ENCODE assay signal across 9 mouse cellular contexts in the genomic region with DNA sequence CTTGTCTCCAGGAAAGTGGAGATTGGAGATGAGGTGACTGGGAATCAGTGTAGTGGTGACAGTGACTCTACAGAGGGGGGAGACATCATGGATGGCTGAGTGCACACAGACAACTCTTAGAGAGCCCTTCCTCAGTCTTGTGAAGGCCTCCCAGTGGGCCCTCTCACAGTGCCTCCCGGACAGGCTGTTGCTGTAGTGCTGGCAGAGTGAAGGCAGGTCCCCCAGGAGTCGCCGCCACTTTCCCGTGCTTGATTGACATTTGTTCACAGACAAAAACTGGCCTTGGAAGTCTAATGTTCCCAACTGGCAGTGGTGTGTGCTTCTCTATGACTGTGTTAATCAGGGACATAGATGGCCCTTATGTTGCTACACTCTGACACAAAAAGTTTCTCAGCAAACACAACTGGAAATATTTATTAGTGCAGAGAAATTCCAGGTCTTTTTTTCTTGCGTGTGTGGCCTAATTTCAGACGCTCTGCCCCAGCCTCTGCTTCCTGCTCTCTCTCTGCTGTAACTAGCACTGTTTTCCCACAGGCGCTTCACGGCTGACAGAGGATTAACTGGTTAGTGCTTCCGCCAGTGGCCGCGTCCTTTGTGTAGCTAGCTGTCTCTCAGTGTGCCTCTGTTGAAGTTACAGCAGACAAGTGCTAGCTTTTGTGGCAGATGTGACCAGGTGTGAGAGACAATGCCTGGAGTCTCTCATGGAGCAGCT.
A peak's percentile ranks its signal among the peaks of the same experiment; 100 is the strongest.
DNase-seq lines count a peak whose midpoint lies in the region; ATAC-seq lines count a peak whose summit lies in the region.
"Had no signal": no experiment of that assay in that cellular context is flagged by ENCODE, and none has a peak within 500 bp of the region (broad histone marks: within the 10 kb centered on the region; RNA-seq: fewer than 3 reads in every experiment).

No protein-coding gene starts in this region.

- H3K9ac ChIP-seq in heart, embryonic 14.5 days (ENCODE audit: low read length), result peak overlapping the region; percentile 36
- peak overlapping the region; percentile 7; the same call in 1 of the 2 replicates for H3K9ac ChIP-seq in forebrain, embryonic 11.5 days (ENCODE audit: low read length)

- H3K4me1 ChIP-seq in heart, embryonic 14.5 days (ENCODE audit: control insufficient read depth in 2 of 2, insufficient read depth in 2 of 2, low read length in 2 of 2), result peaks cover 32 to 56% of the 10 kb centered on the region in 2 experiments
- H3K4me1 ChIP-seq in forebrain, embryonic 11.5 days (replicated peaks; ENCODE audit: control insufficient read depth, insufficient read depth, low read length), result peaks cover 12% of the 10 kb centered on the region
- H3K4me1 ChIP-seq in midbrain, embryonic 10.5 days, result peaks cover 45% of the 10 kb centered on the region

- no peak for ATAC-seq in heart, embryonic 14.5 days (ENCODE audit: insufficient number of reproducible peaks, insufficient read depth, low FRiP score, low read depth)
- ATAC-seq in forebrain, embryonic 11.5 days (replicated peaks; ENCODE audit: low FRiP score), result 0 out of 2 replicates have a peak, but pooled peaks have one; percentile 36

- H3K27me3 ChIP-seq in heart, embryonic 14.5 days (ENCODE audit: control insufficient read depth, insufficient read depth, low read length), result no peaks in the 10 kb centered on the region
- no peaks in the 10 kb centered on the region for H3K27me3 ChIP-seq in forebrain, embryonic 11.5 days (ENCODE audit: control insufficient read depth, insufficient read depth, low read length)
- no peaks in the 10 kb centered on the region for H3K27me3 ChIP-seq in midbrain, embryonic 10.5 days (ENCODE audit: low read depth, poor library complexity, severe bottlenecking)
- H3K27me3 ChIP-seq: megakaryocyte, embryonic 14.5 days had no signal

- peak overlapping the region; percentile 33 to 64; a peak in 3 of 4 replicates for H3K27ac ChIP-seq in heart, embryonic 14.5 days (replicated peaks in 1 of 2; ENCODE audit: control insufficient read depth in 1 of 2, insufficient read depth in 1 of 2, low read depth in 2 of 2, low read length in 2 of 2)
- H3K27ac ChIP-seq in forebrain, embryonic 11.5 days (ENCODE audit: low read depth, low read length), result peak overlapping the region; percentile 19; the same call in 1 of the 2 replicates
- peak overlapping the region; percentile 79 for H3K27ac ChIP-seq in midbrain, embryonic 10.5 days (replicated peaks)

- WGBS in heart, embryonic 14.5 days, result 17% methylated on average over 11 of the region's 11 CpGs
- 6% methylated on average over 11 of the region's 11 CpGs for WGBS in forebrain, embryonic 11.5 days
- 7% methylated on average over 11 of the region's 11 CpGs for WGBS in midbrain, embryonic 10.5 days

- no peak overlapping the region for H3K4me2 ChIP-seq in heart, embryonic 14.5 days (ENCODE audit: low read length)
- no peak overlapping the region for H3K4me2 ChIP-seq in forebrain, embryonic 11.5 days (ENCODE audit: low read depth, low read length, severe bottlenecking)

- H3K4me3 ChIP-seq in heart, embryonic 14.5 days (ENCODE audit: control insufficient read depth in 1 of 2, insufficient read depth in 1 of 2, low read depth in 1 of 2, low read length in 2 of 2), result no peak overlapping the region
- H3K4me3 ChIP-seq in forebrain, embryonic 11.5 days (ENCODE audit: low read depth, low read length), result no peak overlapping the region
- H3K4me3 ChIP-seq in midbrain, embryonic 10.5 days, result no peak overlapping the region; the same call in 1 of the 2 replicates
- H3K4me3 ChIP-seq: megakaryocyte, embryonic 14.5 days had no signal

- no peak for DNase-seq in heart, adult 8-10 months (ENCODE audit: low spot score)
- DNase-seq in adipocyte (ENCODE audit: low spot score), result peak; percentile 72
- DNase-seq in forebrain, embryonic 11.5 days (ENCODE audit: low spot score), result no peak
- peak; percentile 46 for DNase-seq in midbrain, embryonic 10.5 days (ENCODE audit: low spot score)
- DNase-seq in urinary bladder, postnatal 25 days (ENCODE audit: low spot score), result no peak
- DNase-seq in cerebellum, adult 11 months, result no peak
- DNase-seq in adrenal gland, adult 18-20 months (ENCODE audit: low spot score in 2 of 2), result no peak

- H3K9me3 ChIP-seq in heart, embryonic 14.5 days (ENCODE audit: control insufficient read depth, low read length), result no peaks in the 10 kb centered on the region
- no peaks in the 10 kb centered on the region for H3K9me3 ChIP-seq in forebrain, embryonic 11.5 days (ENCODE audit: control insufficient read depth, low read length)
- no peaks in the 10 kb centered on the region for H3K9me3 ChIP-seq in midbrain, embryonic 10.5 days (replicated peaks)
- H3K9me3 ChIP-seq: megakaryocyte, embryonic 14.5 days had no signal

- H3K36me3 ChIP-seq in heart, embryonic 14.5 days (ENCODE audit: control insufficient read depth, insufficient read depth, low read length), result no peaks in the 10 kb centered on the region
- H3K36me3 ChIP-seq in forebrain, embryonic 11.5 days (ENCODE audit: control insufficient read depth, insufficient read depth, low read length), result no peaks in the 10 kb centered on the region
- no peaks in the 10 kb centered on the region for H3K36me3 ChIP-seq in midbrain, embryonic 10.5 days

Comparison
In these comparisons a context has a peak if more than half of its experiments do, and no peak if none do; other contexts are left out.
1. H3K27ac ChIP-seq: peak in every context shown above with its lines; median percentile 79 in midbrain, embryonic 10.5 days; 48 in heart, embryonic 14.5 days; 19 in forebrain, embryonic 11.5 days.
2. DNase-seq: peak in adipocyte (single experiment) and midbrain, embryonic 10.5 days (single experiment); none in heart, adult 8-10 months (single experiment), forebrain, embryonic 11.5 days (single experiment), urinary bladder, postnatal 25 days (single experiment), cerebellum, adult 11 months (single experiment) and adrenal gland, adult 18-20 months (0 of 2).